Mouse (Mus musculus) neural tube, embryonic 11.5 days (tissue): ENCODE results near the gene Traf3ip3. TPM values are rescaled to one million over a fixed set of nuclear protein-coding genes. Genes with fewer than 3 reads are reported as not detected.

Experiments
- ATAC-seq: fragments of 200-750 bp; cut with Nextera tagmentation; 2 replicates; pipeline ENCODE4 v1.8.0; 2017; ENCODE audit warnings: moderate number of reproducible peaks, mild to moderate bottlenecking, moderate TSS enrichment, moderate library complexity; ENCODE audit not compliant: insufficient read depth, low FRiP score, low TSS enrichment
- DNase-seq: peaks from one replicate; pipeline ENCODE4 v3.0.0-alpha.2; 2015; ENCODE audit warnings: low spot score
- H3K27ac ChIP-seq: fragments of 300-500 bp; sonication (generic); 2 replicates; pipeline ENCODE4 v1.5.1; 2014; ENCODE audit warnings: low read depth, mild to moderate bottlenecking, low read length
- H3K27me3 ChIP-seq: fragments of 300-500 bp; sonication (generic); 2 replicates; pipeline ENCODE4 v1.6.1; 2014; ENCODE audit warnings: mild to moderate bottlenecking, low read length, mixed read lengths; ENCODE audit not compliant: control insufficient read depth, insufficient read depth
- H3K36me3 ChIP-seq: fragments of 300-500 bp; sonication (generic); 2 replicates; pipeline ENCODE4 v1.6.1; 2014; ENCODE audit warnings: mild to moderate bottlenecking, low read length, moderate library complexity, mixed read lengths; ENCODE audit not compliant: control insufficient read depth, insufficient read depth
- H3K4me1 ChIP-seq: fragments of 300-500 bp; sonication (generic); 2 replicates; pipeline ENCODE4 v1.6.1; 2014; ENCODE audit warnings: low read length, mixed read lengths; ENCODE audit not compliant: control insufficient read depth, insufficient read depth
- H3K4me2 ChIP-seq: fragments of 300-500 bp; sonication (generic); 2 replicates; pipeline ENCODE4 v1.6.1; 2014; ENCODE audit warnings: low read depth, mild to moderate bottlenecking, moderate library complexity
- H3K4me3 ChIP-seq: fragments of 300-500 bp; sonication (generic); 2 replicates; pipeline ENCODE4 v1.5.1; 2014; ENCODE audit warnings: low read depth, low read length
- H3K9ac ChIP-seq: fragments of 300-500 bp; sonication (generic); 2 replicates; pipeline ENCODE4 v1.6.1; 2014; ENCODE audit warnings: mild to moderate bottlenecking, low read length
- H3K9me3 ChIP-seq: fragments of 300-500 bp; sonication (generic); 2 replicates; pipeline ENCODE4 v1.6.1; 2016; ENCODE audit warnings: low read length; ENCODE audit not compliant: control insufficient read depth
- WGBS: fragments of 180-500 bp; shearing (Covaris S2); extraction: QIAGEN DNeasy Blood & Tissue Kit; methylation state at CpG from one replicate; pipeline ENCODE4 v1.1.7; 2014; 5-methylcytosine and 5-hydroxymethylcytosine counted together
- polyA plus RNA-seq: library from polyadenylated mRNA; unstranded; fragments of >200 nt; fragmentation: Nextera tagmentation; extraction: Ambion mirVana; gene quantifications from 2 replicates; pipeline ENCODE4 v1.2.1, GENCODE M21; 2014

The Traf3ip3 gene
- polyA plus RNA-seq, 1 experiment from 2014 or later, result 2.6 TPM

DNA sequence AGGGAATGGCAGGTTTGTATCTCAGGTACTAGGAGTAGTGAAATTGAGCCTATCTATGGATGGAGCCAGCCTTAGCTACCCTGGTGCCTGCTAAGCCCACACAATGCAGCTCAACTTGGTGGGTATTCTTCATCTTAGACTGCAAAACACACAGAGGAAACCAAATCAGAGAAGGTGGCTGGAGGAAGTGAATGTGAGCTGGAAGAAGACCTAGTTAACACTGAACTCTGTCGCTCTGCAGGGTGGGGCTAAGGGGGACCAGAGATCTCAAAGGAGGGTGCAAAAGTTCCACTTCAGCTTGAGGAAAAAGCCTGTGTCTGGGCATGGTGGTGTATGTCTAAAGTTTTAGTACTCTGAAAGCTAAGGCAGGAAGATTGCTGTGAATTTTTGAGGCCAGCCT lies 41.9 kb downstream of the Traf3ip3 start:
- no peaks in the 10 kb centered on the region for H3K36me3 ChIP-seq
- H3K27me3 ChIP-seq, result no peaks in the 10 kb centered on the region; the same call in 1 of the 2 replicates
- H3K4me1 ChIP-seq, result no peaks in the 10 kb centered on the region; the same call in 1 of the 2 replicates
- H3K4me3 ChIP-seq, result no peak overlapping the region
- no peak overlapping the region for H3K27ac ChIP-seq
- no peak overlapping the region for H3K4me2 ChIP-seq
- ATAC-seq (no peak), DNase-seq (no peak)
- H3K9me3 ChIP-seq, result no peaks in the 10 kb centered on the region
- H3K9ac ChIP-seq, result no peak overlapping the region
- WGBS, result 30% methylated on average over 1 of the region's 1 CpGs

- no peaks in the 10 kb centered on the region for H3K36me3 ChIP-seq
- no peak overlapping the region for H3K4me2 ChIP-seq
- H3K27ac ChIP-seq, result no peak overlapping the region
- H3K4me1 ChIP-seq, result no peaks in the 10 kb centered on the region; the same call in 1 of the 2 replicates
- no peaks in the 10 kb centered on the region for H3K9me3 ChIP-seq
- no peak for DNase-seq
- H3K27me3 ChIP-seq, result peaks cover 4% of the 10 kb centered on the region
- 54% methylated on average over 3 of the region's 3 CpGs for WGBS
- no peak for ATAC-seq
- no peak overlapping the region for H3K9ac ChIP-seq
- H3K4me3 ChIP-seq, result no peak overlapping the region
Observed at GRCm38 (mm10) chr1:193159163-193159562, 42.3 kb downstream of the Traf3ip3 start.

DNA sequence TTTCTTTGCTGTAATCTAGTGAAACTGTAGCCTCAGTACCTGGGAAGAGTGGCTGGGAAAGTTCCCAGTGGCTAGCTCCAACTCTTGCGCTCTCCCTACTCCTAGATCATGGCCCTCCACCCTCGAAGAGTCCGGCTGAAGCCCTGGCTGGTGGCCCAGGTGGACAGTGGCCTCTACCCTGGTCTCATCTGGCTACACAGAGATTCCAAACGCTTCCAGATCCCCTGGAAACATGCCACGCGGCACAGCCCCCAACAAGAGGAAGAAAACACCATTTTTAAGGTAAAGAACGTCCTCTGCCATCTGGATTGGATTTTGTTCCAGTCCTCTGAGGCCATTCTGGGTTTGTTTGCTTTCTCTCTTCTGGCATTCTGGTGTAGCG lies 44.4 kb downstream of the Traf3ip3 start:
- Histone ChIP-seq H3K4me2 (no peak overlapping the region), H3K36me3 (no peaks in the 10 kb centered on the region), H3K9me3 (no peaks in the 10 kb centered on the region), H3K4me1 (peaks cover 4% of the 10 kb centered on the region; the same call in 1 of the 2 replicates), H3K27me3 (peaks cover 23% of the 10 kb centered on the region), H3K4me3 (no peak overlapping the region), H3K9ac (no peak overlapping the region), H3K27ac (no peak overlapping the region)
- WGBS, result 82% methylated on average over 8 of the region's 8 CpGs
- DNase-seq (no peak), ATAC-seq (no peak)

DNA sequence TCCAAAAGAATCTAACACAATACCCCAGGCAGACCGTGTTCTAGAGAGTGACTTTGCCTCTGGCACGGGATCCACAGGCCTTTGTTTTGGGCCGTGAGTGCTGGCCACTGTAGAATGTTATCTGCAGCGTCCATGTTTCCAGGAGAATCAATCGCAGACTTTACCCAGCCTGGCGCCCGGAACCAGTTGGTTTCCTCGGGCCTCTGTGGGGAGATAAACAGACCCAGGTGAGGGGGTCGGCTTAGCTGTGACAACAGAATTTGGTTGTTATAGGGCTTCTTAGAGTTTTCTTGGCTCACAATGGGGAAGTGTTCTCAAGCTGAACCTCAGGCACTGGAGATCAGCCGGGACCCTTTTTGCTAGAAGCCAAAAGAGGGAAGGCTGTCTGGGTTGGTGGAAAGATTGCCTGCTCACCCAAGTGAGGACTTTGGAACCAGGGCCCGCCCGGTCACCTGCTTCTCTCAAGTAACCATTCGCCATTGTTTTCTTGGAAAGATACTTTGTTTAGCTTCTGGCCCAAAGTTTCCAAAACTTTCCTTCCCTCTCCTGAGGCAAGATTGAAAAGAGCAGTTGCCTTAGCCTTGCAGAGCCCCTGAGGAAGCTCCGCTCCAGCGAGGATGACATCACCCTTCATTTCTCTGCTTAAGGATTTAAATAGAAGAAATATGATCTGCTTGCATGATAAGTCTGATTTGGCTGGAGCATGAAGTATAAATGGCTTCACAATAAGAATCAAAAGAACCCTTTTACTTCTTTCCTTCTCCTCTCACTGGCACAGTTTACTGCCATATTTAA lies 45.0 kb downstream of the Traf3ip3 start:
- ATAC-seq (no peak), DNase-seq (no peak)
- H3K27me3 ChIP-seq, result peaks cover 26% of the 10 kb centered on the region

GRCm38 (mm10) chr1:193153561-193153960 lies 47.9 kb downstream of the Traf3ip3 start:
- DNase-seq (no peak), ATAC-seq (no peak)
- H3K9me3 ChIP-seq, result no peaks in the 10 kb centered on the region
- H3K9ac ChIP-seq, result no peak overlapping the region
- 25% methylated on average over 16 of the region's 16 CpGs for WGBS
- H3K27me3 ChIP-seq, result peaks cover 26% of the 10 kb centered on the region
- no peaks in the 10 kb centered on the region for H3K36me3 ChIP-seq
- 0 out of 2 replicates have a peak, but pooled peaks cover 4% of the 10 kb centered on the region for H3K4me1 ChIP-seq
- H3K4me2 ChIP-seq, result no peak overlapping the region
- no peak overlapping the region for H3K27ac ChIP-seq
- H3K4me3 ChIP-seq, result peak overlapping the region; percentile 23; the same call in 1 of the 2 replicates

More for the DNA sequence above, 45.0 kb downstream of the Traf3ip3 start:
- Histone ChIP-seq H3K9ac (no peak overlapping the region), H3K4me3 (no peak overlapping the region), H3K27ac (no peak overlapping the region), H3K4me2 (no peak overlapping the region), H3K4me1 (peaks cover 4% of the 10 kb centered on the region; the same call in 1 of the 2 replicates), H3K36me3 (no peaks in the 10 kb centered on the region), H3K9me3 (no peaks in the 10 kb centered on the region)
- WGBS, result 82% methylated on average over 15 of the region's 15 CpGs

GRCm38 (mm10) chr1:193152872-193153271 lies 48.6 kb downstream of the Traf3ip3 start, which contains the start of gene Irf6:
Gene Irf6, plus strand, starts transcription at chr1:193153111.
- ATAC-seq (peak; percentile 67), DNase-seq (peak; percentile 44)
- H3K4me1 ChIP-seq, result 0 out of 2 replicates have a peak, but pooled peaks cover 4% of the 10 kb centered on the region
- under 1% methylated on average over 30 of the region's 30 CpGs for WGBS
- H3K4me3 ChIP-seq, result peak within 1 kb of the TSS; percentile 23
- H3K9me3 ChIP-seq, result no peaks in the 10 kb centered on the region
- H3K36me3 ChIP-seq, result no peaks in the 10 kb centered on the region
- peak within 1 kb of the TSS; percentile 39 for H3K4me2 ChIP-seq
- H3K27me3 ChIP-seq, result peaks cover 26% of the 10 kb centered on the region
- 0 out of 2 replicates have a peak within 1 kb of the TSS, but pooled peaks have one; percentile 14 for H3K9ac ChIP-seq
- no peak within 1 kb of the TSS for H3K27ac ChIP-seq

GRCm38 (mm10) chr1:193151134-193151533 lies 50.4 kb downstream of the Traf3ip3 start:
- no peak overlapping the region for H3K27ac ChIP-seq
- H3K9me3 ChIP-seq, result no peaks in the 10 kb centered on the region
- no peak overlapping the region for H3K4me2 ChIP-seq
- peaks cover 26% of the 10 kb centered on the region for H3K27me3 ChIP-seq
- H3K36me3 ChIP-seq, result no peaks in the 10 kb centered on the region
- ATAC-seq (no peak), DNase-seq (no peak)
- H3K4me1 ChIP-seq, result 0 out of 2 replicates have a peak, but pooled peaks cover 4% of the 10 kb centered on the region
- no peak overlapping the region for H3K9ac ChIP-seq
- H3K4me3 ChIP-seq, result no peak overlapping the region
- WGBS, result 42% methylated on average over 7 of the region's 7 CpGs

- Histone ChIP-seq H3K4me3 (no peak overlapping the region), H3K27me3 (peaks cover 23% of the 10 kb centered on the region), H3K4me1 (0 out of 2 replicates have a peak, but pooled peaks cover 4% of the 10 kb centered on the region), H3K36me3 (no peaks in the 10 kb centered on the region), H3K4me2 (no peak overlapping the region), H3K27ac (no peak overlapping the region), H3K9ac (no peak overlapping the region), H3K9me3 (no peaks in the 10 kb centered on the region)
- WGBS, result 74% methylated on average over 3 of the region's 3 CpGs
- DNase-seq, result no peak
- ATAC-seq, result no peak
Observed at GRCm38 (mm10) chr1:193149231-193149630, 52.3 kb downstream of the Traf3ip3 start.

- Histone ChIP-seq H3K9me3 (no peaks in the 10 kb centered on the region), H3K4me2 (no peak overlapping the region), H3K27ac (no peak overlapping the region), H3K36me3 (no peaks in the 10 kb centered on the region), H3K27me3 (no peaks in the 10 kb centered on the region), H3K9ac (no peak overlapping the region), H3K4me1 (no peaks in the 10 kb centered on the region), H3K4me3 (no peak overlapping the region)
- 86% methylated on average over 1 of the region's 1 CpGs for WGBS
- DNase-seq (no peak), ATAC-seq (no peak)
Observed at GRCm38 (mm10) chr1:193146416-193146815, 55.1 kb downstream of the Traf3ip3 start.
